Mouse (Mus musculus): ENCODE measurements around the gene Cd81.

Gene Cd81

DNA sequence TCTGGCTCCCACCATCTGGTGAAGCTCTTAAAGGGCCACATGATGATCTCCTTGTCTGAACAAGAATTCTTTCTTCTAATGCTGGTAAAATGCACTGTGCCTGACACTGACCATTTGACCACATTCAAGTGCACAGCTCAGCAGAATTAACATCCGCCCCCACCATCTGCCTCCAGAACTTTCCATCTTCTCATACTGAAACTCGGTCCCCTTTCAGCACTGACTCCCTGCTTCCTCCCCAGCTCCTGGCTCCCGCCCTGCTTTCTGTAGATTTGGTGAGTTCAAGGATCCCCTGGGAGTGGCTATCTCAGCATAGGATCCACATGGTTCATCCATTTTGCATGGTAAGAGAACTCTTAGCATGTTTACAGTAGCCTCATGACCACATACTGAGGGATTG lies 31.8 kb upstream of the Cd81 start:
- DNase-seq (ENCODE audit: low read depth, low spot score), result no peak

DNA sequence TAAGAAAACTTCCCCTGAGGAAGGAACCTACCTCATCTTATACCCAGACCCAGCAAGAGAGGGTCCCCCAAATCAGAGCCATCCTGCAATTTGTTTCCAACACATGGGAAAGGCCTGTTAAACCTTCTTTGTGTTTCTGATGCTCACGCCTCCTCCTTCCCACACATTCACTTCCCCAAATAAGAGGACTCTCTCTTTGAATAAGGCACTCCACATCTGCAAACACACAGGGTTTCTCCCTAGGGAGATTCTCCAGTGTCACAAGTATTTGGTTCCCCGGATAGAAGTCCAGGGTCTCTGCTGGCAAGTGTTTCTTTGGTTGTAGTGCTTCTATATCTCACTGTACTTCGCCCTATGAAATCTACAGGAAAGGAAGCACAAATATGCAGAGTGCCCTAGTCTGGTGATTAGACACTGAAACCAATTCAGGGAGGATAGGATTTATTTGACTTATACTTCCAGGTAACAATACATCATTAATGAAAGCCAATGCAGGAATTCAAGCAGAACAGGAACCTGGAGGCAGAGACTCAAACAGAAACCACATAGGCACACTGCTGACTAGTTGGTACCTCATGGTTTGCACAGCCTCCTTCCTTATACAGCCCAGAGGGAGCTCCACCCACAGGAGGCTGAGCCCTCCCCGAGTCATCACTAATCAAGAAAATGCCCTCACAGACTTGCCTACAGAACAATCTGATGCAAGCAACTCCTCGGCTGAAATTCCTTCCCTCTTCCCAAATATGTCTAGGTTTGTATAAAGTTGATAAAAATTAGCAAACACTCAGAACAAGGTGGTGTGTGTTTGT lies 31.0 kb upstream of the Cd81 start:
- DNase-seq (ENCODE audit: low read depth, low spot score), result no peak

GRCm38 (mm10) chr7:143023499-143023898 lies 29.0 kb upstream of the Cd81 start:
- DNase-seq (ENCODE audit: low read depth, low spot score), result no peak

- DNase-seq (ENCODE audit: low read depth, low spot score), result no peak
Measured at GRCm38 (mm10) chr7:143024293-143024692, 28.2 kb upstream of the Cd81 start.

DNA sequence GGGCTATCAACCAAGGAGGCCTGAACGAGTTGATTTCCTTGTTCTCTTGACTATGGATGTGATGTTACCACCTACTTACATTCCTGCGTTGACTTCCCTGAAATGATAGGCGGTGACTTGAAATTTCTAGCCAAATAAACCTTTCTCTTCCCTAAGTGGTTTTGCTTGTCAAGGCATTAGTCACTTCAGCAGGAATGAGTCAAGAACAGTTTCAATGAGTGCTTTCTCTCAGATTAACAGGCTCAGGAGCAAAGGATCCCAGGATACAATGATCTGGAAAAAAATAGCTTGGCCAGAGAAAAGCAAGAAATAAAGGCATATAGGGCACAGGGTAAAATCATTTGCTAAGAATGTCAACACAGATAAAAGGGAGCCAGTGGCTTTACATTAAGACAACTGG lies 27.0 kb upstream of the Cd81 start:
- no peak for DNase-seq (ENCODE audit: low read depth, low spot score)

- no peak for DNase-seq (ENCODE audit: low read depth, low spot score)
Measured at GRCm38 (mm10) chr7:143027196-143027595, 25.3 kb upstream of the Cd81 start.

- DNase-seq (ENCODE audit: low read depth, low spot score), result no peak
Measured at GRCm38 (mm10) chr7:143031816-143032215, 20.7 kb upstream of the Cd81 start.

DNA sequence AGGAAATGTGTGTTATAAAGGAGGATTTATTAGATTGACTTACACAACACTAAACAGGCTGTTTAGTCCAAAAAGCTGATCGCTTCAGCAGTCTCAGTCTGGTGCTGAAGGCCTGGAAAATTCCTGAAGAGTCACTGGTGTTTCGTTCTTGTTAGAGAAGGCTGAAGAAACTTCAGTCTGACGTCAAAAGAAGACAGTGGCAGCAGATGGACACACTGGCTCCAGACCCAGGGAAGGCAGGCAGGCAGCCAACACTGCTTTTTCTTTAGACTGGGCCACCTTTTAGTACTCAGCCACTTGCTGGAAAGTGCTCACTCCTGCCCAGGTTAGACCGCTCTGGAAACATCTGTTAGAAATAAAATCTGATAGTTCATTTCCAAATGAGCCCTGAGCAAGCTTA lies 19.0 kb upstream of the Cd81 start:
- DNase-seq (ENCODE audit: low read depth, low spot score), result no peak

DNA sequence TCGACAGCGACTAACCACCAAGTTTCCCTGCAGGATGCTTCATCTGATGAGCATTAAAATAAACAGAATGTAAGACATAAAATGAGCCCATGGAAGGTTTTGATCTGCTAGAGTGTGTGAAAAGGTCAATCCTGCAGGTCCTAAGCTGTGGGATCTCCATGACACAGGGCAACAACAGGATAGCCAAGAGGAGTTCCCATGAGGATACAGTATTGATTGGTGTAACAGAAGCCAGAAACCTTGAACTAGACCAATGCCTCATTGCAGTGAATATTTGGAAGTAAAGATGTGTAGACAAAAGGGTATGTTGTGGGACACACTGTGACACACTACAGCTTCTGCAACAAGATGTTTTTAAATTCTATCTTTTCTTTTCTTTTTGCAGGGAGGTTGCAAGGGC lies 18.4 kb upstream of the Cd81 start:
- DNase-seq (ENCODE audit: low read depth, low spot score), result no peak

DNA sequence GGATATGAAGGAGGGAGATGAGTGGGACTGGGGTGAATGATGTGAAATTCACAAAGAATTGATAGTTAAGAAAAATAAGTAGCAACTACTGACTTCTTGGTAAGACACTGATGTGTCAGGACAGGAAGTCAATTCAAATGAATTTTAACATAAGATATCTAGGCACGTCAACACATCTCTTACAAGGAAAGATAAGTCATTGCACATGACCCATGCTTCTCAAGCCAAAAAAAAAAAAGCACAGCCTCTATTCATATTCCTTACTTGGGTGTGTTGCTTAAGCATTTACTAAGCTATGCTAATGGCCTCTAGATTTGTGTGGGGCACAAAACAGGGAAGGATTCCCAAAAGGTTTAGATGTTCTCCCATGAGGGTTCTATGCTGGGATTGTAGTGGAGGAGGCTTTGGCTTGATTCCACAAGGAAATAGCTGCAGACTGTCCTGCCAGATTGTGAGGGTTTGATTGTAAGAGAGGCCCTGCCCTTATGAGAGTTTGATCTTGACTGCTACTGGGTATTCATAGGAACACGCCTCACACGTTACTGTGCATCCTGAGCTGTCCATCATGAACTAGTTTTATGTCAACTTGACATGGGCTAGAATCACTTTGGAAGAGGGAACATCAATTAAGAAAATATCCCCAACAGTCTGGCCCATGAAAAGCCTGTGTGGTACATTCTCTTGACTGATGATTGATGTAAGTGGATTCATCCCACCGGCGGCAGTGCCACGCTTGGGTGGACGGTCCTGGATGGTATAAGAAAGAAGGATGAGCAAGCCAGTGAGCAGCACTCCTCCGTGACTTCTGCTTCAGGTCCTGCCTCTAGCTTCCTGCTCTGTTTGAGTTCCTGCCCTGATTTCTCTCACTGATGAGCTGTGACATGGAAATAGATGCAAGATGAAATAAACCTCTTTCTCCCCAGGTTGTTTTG lies 17.8 kb upstream of the Cd81 start:
- DNase-seq (ENCODE audit: low read depth, low spot score), result no peak

DNA sequence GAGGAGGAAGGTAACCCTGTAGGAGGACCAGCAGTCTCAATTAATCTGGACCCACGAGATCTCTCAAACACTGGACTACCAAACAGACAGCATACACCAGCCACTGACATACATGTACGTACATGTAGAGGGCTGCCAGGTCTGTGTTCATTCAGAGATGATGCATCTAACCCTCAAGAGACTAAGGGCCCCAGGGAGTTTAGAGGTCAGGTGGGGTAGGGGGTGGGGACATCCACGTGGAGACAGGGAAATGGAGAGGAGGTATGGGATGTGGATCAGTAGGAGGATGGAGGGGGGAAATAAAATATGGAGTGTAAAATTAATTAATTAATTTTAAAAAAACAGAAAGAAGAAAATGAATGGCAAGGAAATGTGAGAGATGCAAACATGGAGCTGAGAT lies 15.8 kb upstream of the Cd81 start:
- DNase-seq (ENCODE audit: low read depth, low spot score), result no peak

- no peak for DNase-seq (ENCODE audit: low read depth, low spot score)
Measured at GRCm38 (mm10) chr7:143037306-143037705, 15.2 kb upstream of the Cd81 start.

GRCm38 (mm10) chr7:143038174-143038931 lies 14.2 kb upstream of the Cd81 start:
- no peak for DNase-seq (ENCODE audit: low read depth, low spot score)

GRCm38 (mm10) chr7:143040561-143040960 lies 12.0 kb upstream of the Cd81 start:
- DNase-seq (ENCODE audit: low read depth, low spot score), result no peak

DNA sequence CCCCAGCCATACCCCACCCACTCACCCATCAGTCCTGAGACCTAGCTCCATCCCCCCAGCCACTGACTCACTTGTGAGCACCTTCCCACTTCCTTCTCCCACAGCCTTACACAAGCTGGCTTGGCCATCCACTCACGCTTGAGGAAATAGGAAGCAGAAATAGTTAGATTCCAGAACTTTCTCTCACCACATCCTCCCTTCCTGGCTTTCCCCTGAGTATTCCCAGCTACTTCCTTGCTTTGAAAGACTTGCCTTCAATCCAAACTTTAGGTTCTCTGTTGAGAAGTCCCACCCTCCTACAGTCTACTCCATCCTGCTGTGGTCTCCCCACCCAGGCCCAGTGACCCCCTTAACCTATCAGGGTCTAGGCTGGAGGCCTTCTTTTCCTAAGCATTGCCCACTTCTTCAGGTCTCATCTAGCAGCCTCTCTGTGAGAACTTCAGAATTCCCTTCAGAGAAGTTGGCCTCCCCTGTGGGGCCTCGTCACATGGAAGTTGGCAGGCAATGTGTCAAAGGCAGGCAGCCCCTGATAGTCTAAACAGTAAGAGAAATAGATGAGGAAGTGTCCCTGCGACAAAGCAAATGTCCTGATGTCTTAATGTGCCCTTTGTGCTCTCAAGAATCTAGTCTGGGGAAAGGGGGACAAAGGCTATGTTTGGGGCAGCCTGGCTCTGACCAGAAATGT lies 11.3 kb upstream of the Cd81 start:
- no peak for DNase-seq (ENCODE audit: low read depth, low spot score)

- DNase-seq (ENCODE audit: low read depth, low spot score), result no peak
Measured at GRCm38 (mm10) chr7:143042089-143042488, 10.4 kb upstream of the Cd81 start.

- DNase-seq (ENCODE audit: low read depth, low spot score), result no peak
Measured at GRCm38 (mm10) chr7:143042897-143043300, 9.6 kb upstream of the Cd81 start.

DNA sequence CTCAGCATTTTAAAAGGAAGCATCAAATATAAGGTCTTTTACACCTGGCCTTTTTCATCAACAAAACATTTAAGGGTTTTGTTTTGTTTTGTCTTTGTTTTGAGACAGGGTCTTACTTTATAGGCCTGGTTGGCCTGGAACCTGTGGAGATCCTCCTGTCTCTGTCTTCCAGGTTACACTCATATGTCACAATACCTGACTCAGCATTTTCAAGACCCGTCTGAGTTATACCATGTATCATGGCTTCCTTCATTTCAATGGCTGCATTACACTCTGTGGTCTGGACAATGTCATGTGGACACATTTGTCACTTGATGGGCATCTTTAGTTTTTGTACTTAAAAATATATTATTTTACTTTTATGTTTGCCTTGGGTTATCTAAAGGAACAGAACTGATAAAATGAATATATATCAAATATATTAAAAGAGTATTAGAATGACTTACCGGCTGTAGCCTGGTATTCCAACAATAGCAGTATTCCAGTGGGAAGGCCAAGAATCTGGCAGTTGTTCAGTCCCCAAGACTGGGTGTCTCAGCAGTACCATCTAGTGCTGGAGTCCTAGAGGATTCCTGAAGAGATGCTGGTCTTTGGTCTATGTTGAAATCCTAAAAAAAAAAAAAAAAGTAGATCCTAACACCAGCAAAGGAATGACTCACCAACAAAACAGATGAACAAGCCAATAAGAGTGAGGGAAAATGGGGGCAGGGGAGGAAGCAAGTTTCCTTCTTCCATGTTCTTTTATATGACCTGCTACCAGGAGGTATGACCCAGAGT lies 8.3 kb upstream of the Cd81 start:
- DNase-seq (ENCODE audit: low read depth, low spot score), result no peak

DNA sequence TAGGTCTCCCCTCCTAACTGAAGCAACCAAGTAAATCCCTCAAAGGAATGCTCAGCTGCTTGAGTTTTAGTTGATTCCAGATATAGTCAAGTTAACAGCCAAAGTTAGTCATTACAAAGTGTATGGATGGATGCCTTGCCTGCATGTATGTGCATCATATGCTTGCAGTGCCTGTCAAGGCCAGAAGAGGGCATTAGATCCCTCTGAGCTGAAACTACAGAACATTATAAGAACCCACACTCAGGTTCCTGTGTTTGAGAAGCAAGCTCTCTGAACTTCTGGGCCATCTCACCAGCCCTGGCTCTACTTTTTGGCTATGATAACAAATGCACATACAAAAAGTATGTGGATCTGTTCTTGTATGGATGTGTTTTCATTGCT lies 7.7 kb upstream of the Cd81 start:
- DNase-seq (ENCODE audit: low read depth, low spot score), result peak; percentile 75

GRCm38 (mm10) chr7:143046358-143046757 lies 6.2 kb upstream of the Cd81 start:
- no peak for DNase-seq (ENCODE audit: low read depth, low spot score)

DNA sequence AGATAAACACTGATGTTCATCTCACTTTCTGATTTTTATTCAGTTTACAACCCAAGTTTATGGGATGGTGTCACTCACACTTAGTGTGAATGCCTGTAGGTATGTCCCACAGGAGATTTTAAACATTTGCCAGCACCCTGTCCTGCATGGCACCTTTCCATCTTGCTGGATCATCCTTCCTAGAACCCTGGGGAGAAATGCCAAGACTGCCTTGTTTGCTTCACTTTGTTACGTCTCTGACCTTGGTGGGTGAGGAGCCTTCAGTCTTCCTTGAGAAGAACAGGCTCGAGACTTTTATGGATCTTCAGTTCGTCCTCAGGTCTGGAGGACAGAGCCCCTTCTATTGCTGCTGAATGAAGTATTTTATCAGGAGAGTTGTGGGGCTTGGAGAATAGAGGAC lies 3.2 kb upstream of the Cd81 start:
- no peak for DNase-seq (ENCODE audit: low read depth, low spot score)
